Mouse (Mus musculus) gastrocnemius, postnatal 14 days (tissue): ENCODE results near the gene Jund. TPM values are rescaled to one million over a fixed set of nuclear protein-coding genes. Genes with fewer than 3 reads are reported as not detected.

Experiments
- DNase-seq: peaks from one replicate; pipeline ENCODE4 v3.0.0; 2021; ENCODE audit warnings: mixed read lengths
- intact Hi-C: fragments of 180-260 bp; cut with DNase I; formaldehyde crosslinking; loops from one replicate; pipeline ENCODE4 v1.15.1; 2025; ENCODE audit warnings: low total_unique reads
- total RNA-seq, 2 experiments: library from RNA; stranded (reverse); gene quantifications; 2 replicates each; pipeline ENCODE4 v1.2.3; 2021

Jund gene
- total RNA-seq, 2 experiments from 2014 or later, result 73.5 to 87.4 TPM

- no peak for DNase-seq
- intact Hi-C loops, result loop anchor here (5.0 kb wide), 1 partner anchor 33 kb away; no protein-coding TSS in a partner anchor
These were observed 46.1 kb downstream of the Jund start for GRCm38 (mm10) chr8:70744806-70745205.

GRCm38 (mm10) chr8:70745691-70746220, 47.0 kb downstream of the Jund start:
- intact Hi-C loops, result loop anchor here (5.0 kb wide), 1 partner anchor 33 kb away; no protein-coding TSS in a partner anchor
- no peak for DNase-seq

GRCm38 (mm10) chr8:70746676-70747075, 47.9 kb downstream of the Jund start:
- intact Hi-C loops, result loop anchor here (5.0 kb wide), 1 partner anchor 34 kb away; no protein-coding TSS in a partner anchor
- no peak for DNase-seq

- intact Hi-C loops, result loop anchor here (5.0 kb wide), 1 partner anchor 35 kb away; no protein-coding TSS in a partner anchor
- DNase-seq, result no peak
These were observed 48.6 kb downstream of the Jund start for GRCm38 (mm10) chr8:70747211-70747890.

GRCm38 (mm10) chr8:70748246-70749096, 49.7 kb downstream of the Jund start:
- DNase-seq, result no peak
- intact Hi-C loops, result loop anchor here (5.0 kb wide), 1 partner anchor 36 kb away; no protein-coding TSS in a partner anchor

- intact Hi-C loops, result loop anchor here (5.0 kb wide), 1 partner anchor 37 kb away; no protein-coding TSS in a partner anchor
- no peak for DNase-seq
These were observed 50.4 kb downstream of the Jund start for GRCm38 (mm10) chr8:70749097-70749674.

Other genes with a start within 250 kb of the Jund start
- 1 to 10 TPM; 5.4 TPM for gene Klhl26, start 222.0 kb upstream of the Jund start, total RNA-seq
- not detected for gene Tmem59l, start 211.6 kb upstream of the Jund start, total RNA-seq
- 1 to 10 TPM; 1.5 to 1.9 TPM for gene Crlf1, start 205.8 kb upstream of the Jund start, total RNA-seq
- gene Rex1bd, start 192.2 kb upstream of the Jund start, total RNA-seq, result 100 to 1,000 TPM; 118 to 122 TPM
- gene Uba52, start 188.1 kb upstream of the Jund start, total RNA-seq, result 1,000 to 10,000 TPM; 1,030 to 1,066 TPM
- 100 to 1,000 TPM; 116 to 117 TPM for gene Fkbp8, start 171.2 kb upstream of the Jund start, total RNA-seq
- gene Kxd1, start 171.0 kb upstream of the Jund start, total RNA-seq, result 10 to 100 TPM; 64.9 to 73.0 TPM
- 10 to 100 TPM in 1 of 2 experiments, 1 to 10 TPM in 1; 9.0 to 10.3 TPM for gene Ell, start 159.5 kb upstream of the Jund start, total RNA-seq
- 10 to 100 TPM; 18.7 to 24.7 TPM for gene Isyna1, start 104.6 kb upstream of the Jund start, total RNA-seq
- gene Ssbp4, start 90.1 kb upstream of the Jund start, total RNA-seq, result 10 to 100 TPM; 22.9 to 25.7 TPM
- gene Lrrc25, start 82.8 kb upstream of the Jund start, total RNA-seq, result under 1 TPM; 0.53 to 0.88 TPM
- gene Gdf15, start 66.5 kb upstream of the Jund start, total RNA-seq, result not detected
- 10 to 100 TPM; 18.2 to 21.6 TPM for gene Pgpep1, start 38.6 kb upstream of the Jund start, total RNA-seq
- 10 to 100 TPM; 65.9 to 77.0 TPM for gene Lsm4, start 25.7 kb upstream of the Jund start, total RNA-seq
- under 1 TPM in 1 of 2 experiments, not detected in 1; 0.04 TPM for gene Iqcn, start 4.5 kb downstream of the Jund start, total RNA-seq
- not detected for gene Gm3336, start 19.6 kb downstream of the Jund start, total RNA-seq
- 1 to 10 TPM; 2.9 to 3.4 TPM for gene Pde4c, start 24.8 kb downstream of the Jund start, total RNA-seq
- gene Rab3a, start 55.7 kb downstream of the Jund start, total RNA-seq, result 10 to 100 TPM; 44.3 to 45.1 TPM
- gene Mpv17l2, start 62.0 kb downstream of the Jund start, total RNA-seq, result 10 to 100 TPM; 28.3 to 31.9 TPM
- gene Pik3r2, start 77.8 kb downstream of the Jund start, total RNA-seq, result 10 to 100 TPM; 23.0 to 27.9 TPM
- 1 to 10 TPM; 5.2 to 7.0 TPM for gene Mast3, start 106.1 kb downstream of the Jund start, total RNA-seq
- under 1 TPM in 1 of 2 experiments, not detected in 1; 0.09 TPM for gene Il12rb1, start 109.5 kb downstream of the Jund start, total RNA-seq
- 10 to 100 TPM in 1 of 2 experiments, 1 to 10 TPM in 1; 4.8 to 71.3 TPM for gene Arrdc2, start 140.8 kb downstream of the Jund start, total RNA-seq
- gene Kcnn1, start 164.3 kb downstream of the Jund start, total RNA-seq, result 1 to 10 TPM; 5.4 to 6.6 TPM
- gene Ccdc124, start 175.0 kb downstream of the Jund start, total RNA-seq, result 10 to 100 TPM; 50.3 to 50.9 TPM
- gene Slc5a5, start 193.8 kb downstream of the Jund start, total RNA-seq, result under 1 TPM in 1 of 2 experiments, not detected in 1; 0.08 TPM
- 1,000 to 10,000 TPM; 1,213 to 1,382 TPM for gene Rpl18a, start 198.5 kb downstream of the Jund start, total RNA-seq
- gene Map1s, start 207.0 kb downstream of the Jund start, total RNA-seq, result 10 to 100 TPM; 13.8 to 15.5 TPM